Mouse (Mus musculus) brain, adult 2 months (tissue): ENCODE measurements around the gene Smim7.
A peak's percentile ranks its signal among the peaks of the same experiment; 100 is the strongest.

Source experiments
- DNase-seq: peaks from one replicate; pipeline ENCODE4 v3.0.0; 2011; ENCODE audit warnings: low read depth, low spot score

The Smim7 gene

DNA sequence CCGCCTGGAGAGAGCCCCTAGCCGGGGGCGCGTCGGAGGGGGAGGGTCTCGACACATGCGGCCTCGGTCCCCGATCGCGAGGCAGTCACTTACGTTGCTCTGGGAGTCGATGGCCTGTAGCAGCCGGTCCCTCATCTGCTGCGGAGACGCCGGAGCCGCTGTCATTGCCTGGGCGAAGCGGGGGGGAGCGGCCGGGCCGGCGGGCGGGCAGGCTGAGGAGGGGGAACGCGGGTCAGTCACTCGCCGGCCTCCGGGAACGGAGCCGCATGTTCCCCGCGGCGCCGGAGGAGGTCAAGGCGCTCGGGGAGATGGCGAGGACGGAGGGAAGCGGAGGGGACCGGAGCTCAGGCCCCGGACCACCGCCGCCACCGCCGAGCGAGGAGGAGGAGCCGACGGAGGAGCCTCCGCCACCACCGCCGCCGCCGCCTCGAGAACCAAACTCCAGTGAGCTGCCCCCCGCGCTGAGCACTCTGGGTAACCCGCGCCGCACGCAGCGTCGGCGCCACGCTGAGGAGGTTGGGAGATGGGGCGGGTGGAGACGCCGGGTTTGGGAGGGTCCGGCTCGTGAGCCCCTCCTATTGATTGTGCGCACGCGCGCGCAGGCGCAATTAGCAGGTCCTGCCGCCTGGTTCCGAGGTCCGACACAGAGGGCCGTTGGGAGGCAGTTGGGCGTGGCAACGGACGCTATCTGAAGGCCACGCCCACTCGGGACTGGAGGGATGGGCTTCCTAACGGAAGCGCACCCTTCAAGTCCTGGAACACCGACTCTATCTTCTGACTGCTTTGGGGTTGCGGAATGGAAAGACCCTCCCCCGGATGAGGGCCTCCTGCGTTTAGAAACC, 22.9 kb downstream of the Smim7 start, which contains the start of gene Med26:
TSS of gene Med26 (minus strand) at position 469 of the 842 bp plus-strand sequence.
- DNase-seq, result peak; percentile 99

DNA sequence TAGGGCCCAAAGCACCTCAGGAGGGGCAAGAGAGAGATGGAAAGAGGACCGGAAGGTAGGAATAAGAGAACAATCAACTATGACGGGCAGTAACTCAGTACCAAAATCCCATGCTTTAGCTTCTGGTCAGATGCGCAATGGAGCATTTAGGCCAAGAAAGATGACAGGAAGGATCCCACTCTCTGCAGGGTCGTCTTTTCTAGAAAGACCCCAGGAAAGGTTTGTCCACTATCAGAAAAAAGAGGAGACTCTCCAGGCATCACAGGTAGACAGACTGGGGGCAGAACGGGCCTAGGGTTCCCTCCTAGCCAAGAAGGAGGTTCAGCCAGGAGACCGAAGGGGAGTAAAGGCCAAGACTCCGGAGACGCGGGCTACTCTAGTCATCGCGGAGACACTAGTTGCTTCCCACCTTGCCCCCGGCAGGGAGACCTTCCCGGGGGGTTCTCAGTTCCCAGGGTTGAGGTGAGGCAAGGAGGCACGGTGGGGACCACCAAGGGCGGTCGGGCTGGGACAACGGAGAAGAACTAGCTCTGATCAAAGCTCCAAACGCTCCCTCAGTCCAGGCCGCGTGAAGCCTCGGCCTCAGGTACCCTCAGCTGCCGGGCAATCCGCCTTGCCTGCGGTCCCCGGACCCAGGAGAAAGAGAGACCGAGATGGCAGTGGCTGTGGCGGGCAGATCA, 23.6 kb downstream of the Smim7 start:
- no peak for DNase-seq

- DNase-seq, result peak; percentile 18
These were observed 31.7 kb downstream of the Smim7 start for GRCm38 (mm10) chr8:72539234-72539633.

DNA sequence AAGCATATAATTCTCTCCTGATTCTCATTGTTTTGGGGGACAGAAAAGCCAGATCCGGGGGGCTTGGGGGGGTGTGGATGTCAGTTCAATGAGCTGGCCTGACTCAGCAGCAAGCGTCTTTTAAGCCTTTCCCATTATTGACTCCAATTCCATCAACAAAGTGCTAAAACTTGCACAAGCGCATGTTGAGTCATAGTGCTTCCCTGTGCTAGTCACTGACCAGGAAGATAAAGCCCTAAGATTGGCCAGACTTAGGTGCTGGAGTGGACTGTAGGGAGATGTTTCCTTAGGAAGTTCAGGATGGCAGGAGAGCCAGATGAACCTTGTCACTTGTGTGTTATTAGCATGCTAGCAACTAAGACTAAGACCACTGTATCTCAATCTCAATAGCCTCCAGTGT, 36.0 kb downstream of the Smim7 start:
- DNase-seq, result no peak

- peak; percentile 59 for DNase-seq
These were observed 38.8 kb downstream of the Smim7 start for GRCm38 (mm10) chr8:72532103-72532502.

DNA sequence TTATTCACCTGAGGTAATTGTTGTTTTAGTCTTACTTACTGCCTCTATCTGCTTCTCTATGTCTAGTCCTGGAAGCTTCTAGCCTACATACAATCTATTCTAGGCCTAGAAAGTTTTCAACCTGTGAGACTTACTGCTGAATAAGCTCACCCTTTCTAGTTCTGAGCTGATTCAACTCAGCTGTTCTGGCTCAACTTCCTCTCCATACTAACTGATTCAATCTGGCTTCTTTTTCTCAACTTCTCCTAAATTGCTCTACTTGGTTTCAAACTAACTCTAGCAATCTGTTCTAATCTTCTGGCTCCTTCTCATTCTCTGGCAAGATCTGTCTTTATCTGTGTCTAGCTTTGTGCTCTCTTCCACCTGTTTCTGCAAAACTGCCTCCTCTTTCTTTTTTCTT, 49.0 kb downstream of the Smim7 start:
- DNase-seq, result no peak

- no peak for DNase-seq
These were observed 53.4 kb downstream of the Smim7 start for GRCm38 (mm10) chr8:72517421-72517988.
